Mouse (Mus musculus) MN1 (cell line): Measurements from ENCODE around the gene Chchd6.
A peak's percentile ranks its signal among the peaks of the same experiment; 100 is the strongest.

Experiments used
- DNase-seq: peaks from one replicate; pipeline ENCODE4 v3.0.0-alpha.2; 2016; ENCODE audit warnings: low spot score

Chchd6 gene

GRCm38 (mm10) chr6:89359771-89360708, 235.4 kb downstream of the Chchd6 start:
- DNase-seq = peak; percentile 84

GRCm38 (mm10) chr6:89359192-89359591, 236.3 kb downstream of the Chchd6 start:
- DNase-seq = peak; percentile 12

GRCm38 (mm10) chr6:89355661-89356060, 239.8 kb downstream of the Chchd6 start:
- DNase-seq = no peak

- DNase-seq = no peak
Measured at GRCm38 (mm10) chr6:89354726-89355125, 240.7 kb downstream of the Chchd6 start.

GRCm38 (mm10) chr6:89354076-89354475, 241.4 kb downstream of the Chchd6 start:
- DNase-seq = no peak

- DNase-seq = no peak
Measured at GRCm38 (mm10) chr6:89353101-89353500, 242.4 kb downstream of the Chchd6 start.

GRCm38 (mm10) chr6:89351441-89352137, 243.9 kb downstream of the Chchd6 start:
- peak; percentile 87 for DNase-seq

- DNase-seq = no peak
Measured at GRCm38 (mm10) chr6:89350520-89350919, 244.9 kb downstream of the Chchd6 start.

- peak; percentile 37 for DNase-seq
Measured at GRCm38 (mm10) chr6:89350037-89350515, 245.4 kb downstream of the Chchd6 start.

- DNase-seq = peak; percentile 65
Measured at GRCm38 (mm10) chr6:89348363-89348762, 247.1 kb downstream of the Chchd6 start.

- DNase-seq = peak; percentile 52
Measured at GRCm38 (mm10) chr6:89347792-89348191, 247.7 kb downstream of the Chchd6 start.

- no peak for DNase-seq
Measured at GRCm38 (mm10) chr6:89345855-89346254, 249.6 kb downstream of the Chchd6 start.

GRCm38 (mm10) chr6:89345486-89345785, 250.0 kb downstream of the Chchd6 start:
- peak; percentile 46 for DNase-seq

- peak; percentile 77 for DNase-seq
Measured at GRCm38 (mm10) chr6:89344613-89345485, 250.6 kb downstream of the Chchd6 start.

GRCm38 (mm10) chr6:89341981-89342380, 253.5 kb downstream of the Chchd6 start:
- peak; percentile 26 for DNase-seq

GRCm38 (mm10) chr6:89339447-89339846, 256.0 kb downstream of the Chchd6 start:
- DNase-seq = peak; percentile 71

GRCm38 (mm10) chr6:89338733-89339132, 256.7 kb downstream of the Chchd6 start:
- DNase-seq = no peak

GRCm38 (mm10) chr6:89337574-89337973, 257.9 kb downstream of the Chchd6 start:
- DNase-seq = peak; percentile 59

GRCm38 (mm10) chr6:89333964-89334702, 261.3 kb downstream of the Chchd6 start:
- DNase-seq = peak; percentile 19
